Mouse (Mus musculus): ENCODE data around the gene Cic. TPM values are rescaled to one million over a fixed set of nuclear protein-coding genes. Genes with fewer than 3 reads are reported as not detected.

Gene Cic
- polyA plus RNA-seq, 1 experiment from 2014 or later = 48.0 TPM

- WGBS = 38% methylated on average over 2 of the region's 2 CpGs
- Histone ChIP-seq H3K9me3 (ENCODE audit: control insufficient read depth, low read length) (no peaks in the 10 kb centered on the region), H3K4me1 (replicated peaks; ENCODE audit: control insufficient read depth, insufficient read depth, low read length) (peaks cover 11% of the 10 kb centered on the region), H3K27me3 (replicated peaks; ENCODE audit: control insufficient read depth, insufficient read depth, low read length) (peaks cover 6% of the 10 kb centered on the region), H3K4me3 (replicated peaks; ENCODE audit: low read length) (peak overlapping the region; percentile 60), H3K27ac (ENCODE audit: low read length) (peak overlapping the region; percentile 56), H3K4me2 (ENCODE audit: low read length) (peak overlapping the region; percentile 78), H3K36me3 (ENCODE audit: control insufficient read depth, insufficient read depth) (no peaks in the 10 kb centered on the region), H3K9ac (replicated peaks; ENCODE audit: low read depth, low read length) (peak overlapping the region; percentile 68)
- ATAC-seq = peak; percentile 38; the same call in 1 of the 2 replicates
Observed at GRCm38 (mm10) chr7:25306614-25306996, 39.1 kb downstream of the Cic start.

- peaks cover 11% of the 10 kb centered on the region for H3K4me1 ChIP-seq (replicated peaks; ENCODE audit: control insufficient read depth, insufficient read depth, low read length)
- no peak overlapping the region for H3K4me3 ChIP-seq (replicated peaks; ENCODE audit: low read length)
- H3K9ac ChIP-seq (replicated peaks; ENCODE audit: low read depth, low read length) = no peak overlapping the region
- H3K27me3 ChIP-seq (replicated peaks; ENCODE audit: control insufficient read depth, insufficient read depth, low read length) = peaks cover 28% of the 10 kb centered on the region
- H3K27ac ChIP-seq (ENCODE audit: low read length) = no peak overlapping the region
- no peaks in the 10 kb centered on the region for H3K36me3 ChIP-seq (ENCODE audit: control insufficient read depth, insufficient read depth)
- WGBS = 64% methylated on average over 17 of the region's 17 CpGs
- H3K9me3 ChIP-seq (ENCODE audit: control insufficient read depth, low read length) = no peaks in the 10 kb centered on the region
- H3K4me2 ChIP-seq (ENCODE audit: low read length) = no peak overlapping the region
- ATAC-seq = no peak
Observed at GRCm38 (mm10) chr7:25308702-25309318, 41.3 kb downstream of the Cic start.

- ATAC-seq = no peak
- peaks cover 11% of the 10 kb centered on the region for H3K4me1 ChIP-seq (replicated peaks; ENCODE audit: control insufficient read depth, insufficient read depth, low read length)
- H3K4me2 ChIP-seq (ENCODE audit: low read length) = no peak overlapping the region
- H3K27me3 ChIP-seq (replicated peaks; ENCODE audit: control insufficient read depth, insufficient read depth, low read length) = peaks cover 34% of the 10 kb centered on the region
- no peak overlapping the region for H3K4me3 ChIP-seq (replicated peaks; ENCODE audit: low read length)
- WGBS = 86% methylated on average over 9 of the region's 9 CpGs
- H3K9me3 ChIP-seq (ENCODE audit: control insufficient read depth, low read length) = no peaks in the 10 kb centered on the region
- no peaks in the 10 kb centered on the region for H3K36me3 ChIP-seq (ENCODE audit: control insufficient read depth, insufficient read depth)
- no peak overlapping the region for H3K9ac ChIP-seq (replicated peaks; ENCODE audit: low read depth, low read length)
- no peak overlapping the region for H3K27ac ChIP-seq (ENCODE audit: low read length)
Observed at GRCm38 (mm10) chr7:25309425-25309824, 41.9 kb downstream of the Cic start.

GRCm38 (mm10) chr7:25311193-25311592, 43.7 kb downstream of the Cic start:
- Histone ChIP-seq H3K4me3 (replicated peaks; ENCODE audit: low read length) (no peak overlapping the region), H3K9me3 (ENCODE audit: control insufficient read depth, low read length) (no peaks in the 10 kb centered on the region), H3K27me3 (replicated peaks; ENCODE audit: control insufficient read depth, insufficient read depth, low read length) (peaks cover 43% of the 10 kb centered on the region), H3K36me3 (ENCODE audit: control insufficient read depth, insufficient read depth) (no peaks in the 10 kb centered on the region), H3K4me1 (replicated peaks; ENCODE audit: control insufficient read depth, insufficient read depth, low read length) (peaks cover 21% of the 10 kb centered on the region), H3K4me2 (ENCODE audit: low read length) (no peak overlapping the region), H3K27ac (ENCODE audit: low read length) (no peak overlapping the region), H3K9ac (replicated peaks; ENCODE audit: low read depth, low read length) (no peak overlapping the region)
- ATAC-seq = no peak
- 86% methylated on average over 11 of the region's 11 CpGs for WGBS

- Histone ChIP-seq H3K36me3 (ENCODE audit: control insufficient read depth, insufficient read depth) (no peaks in the 10 kb centered on the region), H3K9me3 (ENCODE audit: control insufficient read depth, low read length) (no peaks in the 10 kb centered on the region), H3K9ac (replicated peaks; ENCODE audit: low read depth, low read length) (no peak overlapping the region), H3K4me2 (ENCODE audit: low read length) (no peak overlapping the region), H3K4me3 (replicated peaks; ENCODE audit: low read length) (no peak overlapping the region), H3K27me3 (replicated peaks; ENCODE audit: control insufficient read depth, insufficient read depth, low read length) (peaks cover 43% of the 10 kb centered on the region), H3K4me1 (replicated peaks; ENCODE audit: control insufficient read depth, insufficient read depth, low read length) (peaks cover 29% of the 10 kb centered on the region), H3K27ac (ENCODE audit: low read length) (no peak overlapping the region)
- no peak for ATAC-seq
- 43% methylated on average over 7 of the region's 7 CpGs for WGBS
Observed at GRCm38 (mm10) chr7:25313325-25313724, 45.8 kb downstream of the Cic start.

GRCm38 (mm10) chr7:25314606-25315305, 47.3 kb downstream of the Cic start:
- peak overlapping the region; percentile 52 for H3K9ac ChIP-seq (replicated peaks; ENCODE audit: low read depth, low read length)
- no peak for ATAC-seq
- no peak overlapping the region for H3K27ac ChIP-seq (ENCODE audit: low read length)
- H3K27me3 ChIP-seq (replicated peaks; ENCODE audit: control insufficient read depth, insufficient read depth, low read length) = peaks cover 43% of the 10 kb centered on the region
- peak overlapping the region; percentile 65 for H3K4me2 ChIP-seq (ENCODE audit: low read length)
- no peaks in the 10 kb centered on the region for H3K9me3 ChIP-seq (ENCODE audit: control insufficient read depth, low read length)
- H3K36me3 ChIP-seq (ENCODE audit: control insufficient read depth, insufficient read depth) = no peaks in the 10 kb centered on the region
- H3K4me3 ChIP-seq (replicated peaks; ENCODE audit: low read length) = peak overlapping the region; percentile 42
- 4% methylated on average over 51 of the region's 51 CpGs for WGBS
- peaks cover 29% of the 10 kb centered on the region for H3K4me1 ChIP-seq (replicated peaks; ENCODE audit: control insufficient read depth, insufficient read depth, low read length)

- Histone ChIP-seq H3K4me2 (ENCODE audit: low read length) (peak overlapping the region; percentile 65), H3K27ac (ENCODE audit: low read length) (no peak overlapping the region; the same call in 1 of the 2 replicates), H3K9me3 (ENCODE audit: control insufficient read depth, low read length) (no peaks in the 10 kb centered on the region), H3K4me1 (replicated peaks; ENCODE audit: control insufficient read depth, insufficient read depth, low read length) (peaks cover 29% of the 10 kb centered on the region), H3K9ac (replicated peaks; ENCODE audit: low read depth, low read length) (peak overlapping the region; percentile 52), H3K27me3 (replicated peaks; ENCODE audit: control insufficient read depth, insufficient read depth, low read length) (peaks cover 43% of the 10 kb centered on the region), H3K36me3 (ENCODE audit: control insufficient read depth, insufficient read depth) (no peaks in the 10 kb centered on the region), H3K4me3 (replicated peaks; ENCODE audit: low read length) (peak overlapping the region; percentile 42)
- ATAC-seq = no peak
- WGBS = under 1% methylated on average over 67 of the region's 69 CpGs
Observed at GRCm38 (mm10) chr7:25315306-25316041, 48.0 kb downstream of the Cic start.

- peaks cover 35% of the 10 kb centered on the region for H3K27me3 ChIP-seq (replicated peaks; ENCODE audit: control insufficient read depth, insufficient read depth, low read length)
- ATAC-seq = peak; percentile 98
- no peaks in the 10 kb centered on the region for H3K36me3 ChIP-seq (ENCODE audit: control insufficient read depth, insufficient read depth)
- no peaks in the 10 kb centered on the region for H3K9me3 ChIP-seq (ENCODE audit: control insufficient read depth, low read length)
- WGBS = under 1% methylated on average over 52 of the region's 52 CpGs
- H3K27ac ChIP-seq (ENCODE audit: low read length) = peak within 1 kb of the TSS; percentile 89
- H3K9ac ChIP-seq (replicated peaks; ENCODE audit: low read depth, low read length) = peak within 1 kb of the TSS; percentile 86
- H3K4me2 ChIP-seq (ENCODE audit: low read length) = peak within 1 kb of the TSS; percentile 99
- H3K4me1 ChIP-seq (replicated peaks; ENCODE audit: control insufficient read depth, insufficient read depth, low read length) = peaks cover 35% of the 10 kb centered on the region
- H3K4me3 ChIP-seq (replicated peaks; ENCODE audit: low read length) = peak within 1 kb of the TSS; percentile 86
Observed at GRCm38 (mm10) chr7:25316532-25317445, 49.3 kb downstream of the Cic start, which contains the start of gene Megf8. Megf8 (plus strand) TSS chr7:25317164.
